Mouse (Mus musculus): ENCODE results near the gene Rcvrn. TPM values are rescaled to one million over a fixed set of nuclear protein-coding genes. Genes with fewer than 3 reads are reported as not detected.

Gene Rcvrn
- total RNA-seq (2021): under 1 TPM in 1 of 2 experiments, not detected in 1; 0.40 TPM
- long read RNA-seq, experiment 1: 0 reads
- long read RNA-seq, experiment 2: 0 reads

GRCm38 (mm10) chr11:67694703-67695376 is at the start of gene Rcvrn:
Rcvrn (plus strand) TSS chr11:67695326.
- no peak for DNase-seq

DNA sequence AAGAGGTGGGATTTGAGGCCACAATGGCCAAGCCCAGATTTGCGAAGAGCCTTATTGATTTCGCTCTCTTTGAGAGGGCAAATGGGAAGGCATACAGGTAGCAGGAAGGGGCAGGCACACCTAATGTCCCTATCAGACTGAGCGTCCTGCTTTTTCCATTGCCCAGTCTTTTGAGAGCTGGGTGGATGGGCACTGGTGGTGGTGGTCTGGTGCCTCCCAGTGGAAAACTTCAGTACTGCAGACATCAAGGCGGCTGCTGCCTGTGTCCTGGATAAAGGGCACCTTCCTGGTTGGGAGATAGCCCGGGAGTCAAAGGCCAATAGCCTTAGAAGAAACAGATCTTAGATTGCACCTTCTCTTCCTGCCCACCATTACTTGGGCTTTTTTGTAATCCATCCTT is 47.4 kb upstream of the Rcvrn start:
- peak; percentile 82 to 84 for DNase-seq

- DNase-seq: no peak
These were observed 46.3 kb upstream of the Rcvrn start for GRCm38 (mm10) chr11:67648651-67649407.

DNA sequence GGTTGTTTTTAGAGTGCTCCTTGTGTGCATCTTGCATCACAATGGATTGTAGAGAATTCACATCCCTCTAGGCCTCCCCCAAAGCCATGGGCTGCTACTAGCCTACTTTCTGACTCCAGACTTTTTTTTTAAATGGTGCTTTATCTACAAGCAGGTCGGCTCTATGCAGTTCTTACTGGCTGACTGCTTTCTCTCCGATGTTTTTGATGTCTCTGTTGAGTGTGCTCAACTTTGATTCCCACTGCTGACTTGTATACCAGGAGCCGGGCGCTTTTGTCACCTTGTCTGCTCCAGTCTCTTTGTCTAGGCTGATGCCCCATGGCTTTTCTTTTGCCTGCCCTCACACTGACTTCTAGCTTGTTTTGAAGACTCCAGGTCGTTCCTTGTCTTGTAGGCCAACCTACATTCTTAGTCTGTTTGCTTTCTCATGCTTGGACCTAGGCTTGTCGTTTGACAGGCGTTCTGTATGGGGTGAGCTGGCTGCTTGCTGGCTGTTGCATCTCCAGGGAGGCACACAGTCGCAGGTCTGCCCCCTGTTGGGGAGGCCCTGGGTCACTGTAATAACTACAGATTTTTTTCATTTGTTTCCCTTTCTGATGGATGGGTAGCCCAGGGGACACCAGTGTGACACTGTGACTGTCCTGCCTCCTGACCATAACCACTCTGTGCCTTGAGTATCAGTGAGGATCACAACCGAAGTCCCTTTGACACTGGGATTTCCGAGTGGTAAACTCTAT is 45.0 kb upstream of the Rcvrn start:
- DNase-seq: peak; percentile 28 to 31

GRCm38 (mm10) chr11:67651731-67652130 is 43.4 kb upstream of the Rcvrn start:
- DNase-seq: no peak

DNA sequence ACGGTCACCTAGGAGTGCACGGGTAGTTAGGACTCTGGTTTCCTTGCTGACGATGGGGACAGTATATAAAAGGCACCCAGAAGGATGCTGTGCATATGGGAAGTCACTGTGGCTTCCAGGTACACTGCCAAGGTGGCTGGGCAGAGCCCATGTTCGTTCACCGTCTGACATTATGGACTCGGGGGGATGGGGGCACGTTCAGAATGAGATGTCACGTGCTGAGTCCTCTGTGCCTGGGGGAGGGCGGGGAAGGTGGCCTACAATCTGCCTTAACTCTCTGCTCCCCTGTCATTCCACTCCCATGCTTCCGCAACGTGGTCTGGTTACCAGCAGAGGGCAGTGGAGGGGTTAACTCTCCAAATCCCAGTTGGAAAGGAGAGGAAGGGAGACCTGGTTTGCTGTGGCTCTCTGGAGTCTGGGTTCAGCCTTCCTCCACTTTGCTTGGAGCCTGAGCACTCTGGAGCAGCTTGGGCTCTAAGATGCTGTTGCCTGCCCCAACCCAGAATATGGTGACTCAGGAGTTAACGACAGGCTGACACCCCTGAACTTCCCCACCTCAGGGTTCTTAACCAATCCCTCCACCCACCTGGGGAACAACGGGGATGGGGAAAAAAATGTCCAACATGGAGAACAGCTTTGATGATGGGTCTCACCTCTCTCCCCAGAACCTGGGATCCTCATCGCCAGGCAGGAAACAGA is 42.8 kb upstream of the Rcvrn start:
- DNase-seq: no peak

- no peak for DNase-seq
These were observed 42.3 kb upstream of the Rcvrn start for GRCm38 (mm10) chr11:67652893-67653255.

DNA sequence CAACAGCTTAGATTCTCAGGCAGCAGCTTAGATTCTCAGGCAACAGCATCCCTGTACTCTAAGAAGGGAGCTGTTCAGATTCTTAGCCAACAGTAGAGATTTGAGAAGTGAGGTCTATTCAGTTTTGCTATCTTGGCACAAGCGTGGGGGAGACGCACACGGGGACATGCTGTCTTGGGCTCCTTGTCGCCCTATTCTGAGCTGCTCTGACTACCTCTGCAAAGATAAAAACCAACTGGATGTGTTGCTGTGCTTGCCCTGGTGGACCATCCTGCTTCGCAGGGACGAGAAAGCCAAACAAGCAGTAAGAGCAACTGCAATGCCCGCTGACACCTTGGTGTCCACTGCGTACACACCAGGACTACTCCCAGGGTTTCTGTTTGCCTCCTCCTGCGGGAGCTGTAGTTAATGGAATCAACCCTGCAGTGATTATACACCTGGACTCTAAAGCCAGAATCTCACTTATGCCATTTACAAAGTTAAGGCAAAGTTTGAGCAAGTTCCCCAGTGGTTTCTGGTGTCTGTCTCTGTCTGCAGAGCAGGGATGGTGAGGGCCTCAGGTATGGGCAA is 41.5 kb upstream of the Rcvrn start:
- no peak for DNase-seq

- no peak for DNase-seq
These were observed 40.6 kb upstream of the Rcvrn start for GRCm38 (mm10) chr11:67654514-67654913.

- no peak for DNase-seq
These were observed 39.7 kb upstream of the Rcvrn start for GRCm38 (mm10) chr11:67655236-67655959.

DNA sequence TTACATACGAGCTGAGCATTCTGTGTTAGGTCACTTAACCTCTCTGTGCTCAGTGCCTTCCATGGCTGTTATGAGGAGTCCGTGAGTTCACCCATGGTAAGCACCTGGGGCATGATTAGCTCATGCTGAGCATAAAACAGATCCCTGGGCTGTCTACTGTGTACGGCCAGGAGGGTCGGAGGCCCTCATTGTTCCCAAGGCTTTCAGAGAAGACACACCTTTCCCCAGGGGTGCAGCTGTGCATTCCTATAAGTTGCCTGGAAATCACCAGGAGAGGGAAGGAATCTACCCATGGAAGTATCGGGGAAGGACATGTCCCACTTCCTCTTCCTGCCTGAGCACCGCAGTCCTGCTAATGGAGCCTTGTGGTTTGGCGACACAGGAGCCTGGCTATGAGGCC is 38.8 kb upstream of the Rcvrn start:
- no peak for DNase-seq

DNA sequence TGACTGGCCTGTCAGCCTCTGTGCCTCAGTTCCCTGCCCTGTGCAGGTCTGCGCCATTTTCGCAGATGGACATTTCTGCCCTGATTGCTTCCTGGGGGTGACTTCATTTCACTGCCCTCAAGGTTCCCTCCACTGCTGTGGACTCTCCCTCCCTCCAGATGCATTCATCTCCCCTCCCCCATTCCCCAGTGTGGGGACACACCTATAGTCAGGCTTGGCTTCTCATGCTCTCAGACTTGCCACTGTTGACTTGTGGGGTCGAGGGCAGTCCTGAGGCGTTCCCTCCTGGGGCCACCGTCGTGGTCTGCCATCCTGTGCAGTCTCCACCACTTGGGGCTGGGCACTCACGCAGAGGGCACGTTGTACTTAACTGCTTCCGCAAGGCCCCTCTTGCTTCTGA is 38.3 kb upstream of the Rcvrn start:
- no peak for DNase-seq

DNA sequence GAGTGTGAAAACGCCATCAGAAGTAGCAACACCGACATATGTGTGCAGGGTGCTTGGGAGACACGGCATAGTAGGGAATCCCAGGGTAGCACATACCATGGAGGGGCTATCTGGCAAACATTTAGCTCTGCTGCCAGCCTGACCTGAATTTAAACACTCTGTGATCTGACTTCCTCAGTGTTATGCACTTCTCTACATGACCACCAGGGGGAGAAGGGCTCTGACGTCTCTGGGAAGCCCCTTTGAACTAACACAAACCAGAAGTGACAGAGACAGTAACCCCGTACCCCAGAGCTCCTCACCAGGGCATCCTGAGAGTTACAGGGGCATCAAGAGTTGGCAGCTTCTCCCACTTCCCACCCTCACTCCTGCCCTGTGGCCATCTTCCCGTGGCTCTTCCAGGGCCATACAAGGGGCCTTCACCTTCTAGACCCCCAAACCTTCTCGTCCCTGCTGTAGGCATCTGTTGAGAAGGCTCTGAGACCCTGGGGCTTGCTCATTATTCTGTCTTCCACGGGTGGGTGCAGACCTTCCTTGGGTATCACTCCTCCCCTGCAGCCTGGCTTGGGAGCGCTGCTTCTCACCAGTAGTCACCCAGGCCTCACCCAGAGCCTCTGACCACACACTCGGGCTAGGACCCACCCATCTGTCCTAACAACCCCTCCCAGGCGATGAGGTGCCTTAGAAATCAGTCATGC is 37.3 kb upstream of the Rcvrn start:
- peak in 1 of 2 experiments; percentile 62 for DNase-seq

DNA sequence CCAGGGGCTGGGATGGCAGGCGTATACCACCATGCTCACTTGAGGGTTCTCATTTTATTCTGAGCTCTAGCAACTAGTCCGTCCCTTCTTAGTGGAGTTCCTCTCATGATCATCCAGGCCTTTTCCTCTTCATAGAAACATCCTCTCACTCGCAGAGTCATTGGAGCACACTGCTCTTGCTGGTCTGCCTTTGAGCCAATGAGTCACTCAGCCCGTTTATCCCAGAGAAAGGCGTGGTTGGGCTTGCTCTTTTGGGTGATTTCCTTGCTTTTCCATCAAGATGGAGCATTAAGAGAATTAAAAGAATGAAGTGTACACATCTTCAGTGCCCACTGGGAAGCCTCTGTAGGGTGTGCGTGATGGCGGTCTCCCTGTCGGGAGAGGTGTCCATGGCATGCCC is 33.7 kb upstream of the Rcvrn start:
- no peak for DNase-seq

DNA sequence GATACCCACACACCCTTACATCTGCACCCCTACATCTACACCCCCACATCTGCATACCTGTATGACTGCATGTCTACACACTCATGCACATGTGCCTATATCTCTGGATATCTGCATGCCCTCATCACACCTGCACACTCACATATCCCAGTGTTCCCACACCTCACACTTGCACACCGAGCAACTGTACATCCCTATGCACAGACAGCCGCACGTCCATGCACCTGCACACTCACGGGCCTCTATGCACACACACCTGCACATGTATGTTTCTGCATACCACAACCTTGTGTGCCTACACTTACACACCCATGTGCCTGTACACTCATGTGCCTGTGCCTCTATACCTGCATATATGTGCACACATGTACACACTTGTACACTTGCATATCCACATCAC is 31.7 kb upstream of the Rcvrn start:
- DNase-seq: no peak

GRCm38 (mm10) chr11:67664261-67664660 is 30.9 kb upstream of the Rcvrn start:
- no peak for DNase-seq

GRCm38 (mm10) chr11:67664918-67665317 is 30.2 kb upstream of the Rcvrn start:
- no peak for DNase-seq

- no peak for DNase-seq
These were observed 29.0 kb upstream of the Rcvrn start for GRCm38 (mm10) chr11:67666129-67666528.

DNA sequence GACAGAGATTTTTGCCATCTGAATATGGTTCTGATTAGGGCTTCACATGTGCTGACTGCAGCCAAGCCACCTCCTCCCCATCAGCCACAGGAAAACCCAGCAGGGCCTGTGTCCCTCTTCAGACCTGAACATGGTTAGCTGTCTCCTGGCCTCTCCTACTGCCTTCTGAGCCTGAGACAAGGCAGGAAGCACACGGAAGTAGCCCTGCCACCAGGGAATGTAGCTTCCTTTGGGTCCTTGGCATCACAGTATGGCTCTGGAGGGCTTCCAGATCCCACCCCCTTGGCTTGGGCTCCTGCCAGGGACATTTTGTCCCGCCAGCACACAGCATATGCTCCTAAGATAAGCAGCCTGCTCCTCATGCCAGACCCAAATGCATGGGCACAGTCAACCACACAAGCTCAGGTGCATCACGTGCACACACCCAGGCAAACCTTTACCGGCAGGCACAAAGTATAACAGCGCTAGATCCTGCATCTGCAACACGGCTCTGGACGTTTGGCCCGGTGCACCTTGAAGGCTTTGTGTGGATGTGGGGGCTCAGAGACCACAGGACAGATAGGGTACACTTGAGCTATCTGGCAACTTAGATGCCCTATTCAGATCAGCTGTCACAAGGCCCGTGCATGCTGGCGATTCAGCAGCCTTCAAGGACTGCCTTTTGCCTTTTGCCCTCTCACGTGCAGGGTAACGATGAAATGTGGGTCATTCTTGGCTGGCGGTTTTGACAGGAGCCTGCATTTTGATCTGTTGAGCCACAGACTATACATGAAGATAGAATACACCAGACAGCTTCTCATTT is 27.4 kb upstream of the Rcvrn start:
- peak; percentile 70 to 84 for DNase-seq

Measured in adrenal gland, postnatal 36 days (tissue).